Mouse (Mus musculus) gastrocnemius, postnatal 25 days (tissue): ENCODE measurements around the gene Prss34. TPM values are rescaled to one million over a fixed set of nuclear protein-coding genes. Genes with fewer than 3 reads are reported as not detected.
A peak's percentile ranks its signal among the peaks of the same experiment; 100 is the strongest.

ENCODE experiments used
- DNase-seq: peaks from one replicate; pipeline ENCODE4 v3.0.0; 2022
- long read RNA-seq, 2 experiments: library from polyadenylated mRNA; stranded (forward); transcript quantifications; one replicate each; pipeline ENCODE4 v2.0.0; 2021
- total RNA-seq, 2 experiments: library from RNA; stranded (reverse); gene quantifications; 1 replicate in 1 of 2; 2 replicates in 1 of 2; pipeline ENCODE4 v1.2.3; 2021

Prss34 gene
- 1 to 10 TPM in 1 of 2 experiments, under 1 TPM in 1; 0.59 to 1.2 TPM for total RNA-seq
- long read RNA-seq, experiment 1, partial matches to known transcripts = 1 of 2 reads
- long read RNA-seq, experiment 1, other reads (novel, unspliced or antisense) = 0 of 2 reads
- long read RNA-seq, experiment 2, partial matches to known transcripts = 0 of 2 reads
- long read RNA-seq, experiment 2, other reads (novel, unspliced or antisense) = 0 of 2 reads

DNA sequence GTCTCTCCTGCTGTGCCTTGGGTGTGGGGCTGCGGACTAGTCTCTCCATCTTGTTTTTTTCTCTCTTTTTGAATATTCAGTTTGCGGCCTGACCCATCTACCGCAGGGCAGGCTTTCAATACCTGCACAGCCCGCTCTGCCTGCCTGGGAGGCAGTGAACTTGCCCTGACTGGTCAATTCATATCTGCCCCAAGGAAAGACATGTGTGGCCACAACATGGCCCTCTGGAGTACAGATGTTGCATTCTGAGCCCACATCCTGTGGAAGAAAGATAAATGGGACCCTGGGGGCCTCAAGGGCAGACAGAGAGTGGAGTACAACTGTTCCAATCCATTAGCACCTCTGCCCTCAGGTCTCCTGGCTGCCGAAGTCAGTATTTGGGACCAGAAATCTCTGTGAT is at the start of gene Prss34:
Gene Prss34, plus strand, starts transcription at position 301 of the 400 bp plus-strand sequence.
- DNase-seq = no peak

DNA sequence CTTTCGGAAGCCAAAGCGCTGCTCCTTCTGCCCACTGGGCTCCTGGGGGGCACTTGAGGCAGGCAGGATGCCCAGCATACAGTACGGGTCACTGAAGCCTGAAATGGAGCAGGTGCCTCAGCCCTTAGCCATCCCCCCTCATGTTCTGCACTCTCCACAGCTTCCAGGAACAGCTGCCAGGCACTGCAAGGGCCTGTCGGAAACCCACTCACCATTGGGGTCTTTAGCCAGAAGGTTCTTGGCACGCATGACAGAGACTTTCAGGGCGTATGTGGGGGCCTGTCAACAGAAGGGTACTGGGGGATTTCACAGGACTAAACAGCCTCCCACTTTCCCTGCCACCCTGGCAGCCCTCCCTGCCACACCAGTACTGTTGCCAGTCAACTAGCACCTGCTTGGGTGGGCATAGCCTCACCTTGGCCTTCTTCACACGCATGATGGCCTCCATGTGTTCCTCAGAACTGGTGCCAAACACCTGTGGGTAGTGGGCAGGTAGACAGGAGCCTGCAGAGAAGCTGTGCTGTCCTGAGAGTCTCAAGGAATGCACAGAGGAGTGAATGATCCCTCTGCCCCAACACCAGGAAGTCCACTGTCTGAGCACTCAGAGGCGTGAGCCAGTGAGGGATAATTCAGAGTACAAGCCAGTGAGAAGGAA is 47.9 kb upstream of the Prss34 start:
- no peak for DNase-seq

DNA sequence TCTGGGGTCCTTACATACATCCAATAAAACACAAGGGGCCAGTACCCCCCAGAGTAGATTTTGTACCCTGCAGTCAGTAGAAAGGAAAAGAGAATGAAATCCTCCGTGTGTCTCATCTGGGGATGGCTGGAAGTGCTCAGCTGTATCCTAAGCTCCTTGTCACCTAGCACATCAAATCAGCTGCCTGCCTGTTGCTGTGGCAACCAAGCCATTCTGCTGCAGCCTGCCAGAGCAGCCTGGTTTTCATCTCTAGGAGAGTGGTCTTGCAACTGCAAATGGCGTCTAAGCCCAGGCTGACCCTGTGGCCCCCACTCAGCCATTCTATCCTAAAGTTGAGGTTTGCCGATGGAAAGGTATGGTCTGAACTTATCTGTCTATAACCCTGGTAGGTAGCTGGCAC is 45.6 kb upstream of the Prss34 start:
- no peak for DNase-seq

DNA sequence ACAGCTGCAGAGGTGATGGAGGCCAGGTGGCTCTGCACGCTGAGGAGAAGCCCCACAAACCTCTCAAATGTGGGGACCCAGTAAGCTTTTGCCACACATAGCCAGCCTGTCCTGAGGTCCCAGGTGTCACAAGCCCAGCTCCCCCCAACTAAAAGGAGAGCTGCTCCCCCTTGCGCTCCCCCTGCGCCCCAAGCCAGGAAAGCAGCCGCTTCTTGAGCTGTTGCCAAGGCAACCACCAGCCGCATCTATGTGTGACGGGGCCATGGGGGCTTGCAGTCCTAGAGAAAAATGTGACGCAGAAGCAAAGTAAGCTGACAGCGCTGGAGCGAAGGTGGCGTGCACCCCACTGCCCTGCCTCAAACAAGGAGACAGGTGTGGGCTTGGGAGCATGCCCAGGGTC is 44.4 kb upstream of the Prss34 start:
- no peak for DNase-seq

DNA sequence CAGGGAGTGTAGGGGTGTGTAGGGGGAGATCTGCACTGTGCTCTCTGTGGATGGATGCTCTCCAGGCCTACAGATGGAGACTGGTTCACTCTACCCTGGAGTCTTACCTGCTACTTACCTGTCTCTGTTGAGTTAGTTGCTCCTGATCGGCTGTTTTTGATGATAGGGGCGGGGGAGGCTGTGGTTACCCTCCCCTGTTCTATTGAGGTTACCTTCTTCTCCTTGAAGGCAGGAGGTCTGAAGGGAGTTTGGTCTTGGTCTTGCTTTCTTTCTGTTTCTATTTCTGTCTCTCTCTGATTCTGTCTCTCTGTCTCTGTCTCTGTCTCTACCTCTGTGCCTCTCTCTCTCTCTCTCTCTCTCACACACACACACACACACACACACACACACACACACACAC is 43.1 kb upstream of the Prss34 start:
- DNase-seq = no peak

DNA sequence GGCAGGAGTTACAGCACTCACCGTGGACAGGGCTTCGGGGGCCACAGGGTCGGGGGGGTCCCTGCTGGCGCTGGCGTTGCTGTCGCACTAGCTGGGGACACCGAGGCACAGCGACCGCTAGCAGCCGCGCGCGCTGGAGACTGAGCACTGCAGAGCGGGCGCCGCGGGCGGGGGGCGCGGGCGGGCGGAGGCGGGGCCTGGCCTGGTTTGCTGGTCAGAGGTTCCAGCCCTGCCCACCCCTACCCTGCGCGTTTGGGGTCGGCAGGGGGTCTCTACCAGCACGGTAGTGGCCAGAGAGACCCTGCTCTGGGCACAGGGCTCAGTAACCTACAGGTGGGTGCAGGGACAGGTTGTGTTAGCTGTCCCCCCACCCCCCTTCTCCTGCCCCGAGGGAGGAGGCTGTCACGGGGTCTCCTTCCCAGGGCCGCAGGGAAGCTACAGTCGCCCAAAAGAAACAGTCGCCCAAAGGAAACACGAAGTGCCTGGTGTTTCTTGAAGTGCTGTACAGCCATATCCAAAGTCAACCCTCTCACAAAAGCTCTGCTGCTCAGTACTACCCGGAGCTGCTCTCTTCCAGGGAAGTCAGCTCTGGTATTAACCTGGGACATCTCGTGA is 41.9 kb upstream of the Prss34 start, which contains the start of gene Baiap3:
Gene Baiap3, minus strand, starts transcription at position 225 of the 615 bp plus-strand sequence.
- no peak for DNase-seq

DNA sequence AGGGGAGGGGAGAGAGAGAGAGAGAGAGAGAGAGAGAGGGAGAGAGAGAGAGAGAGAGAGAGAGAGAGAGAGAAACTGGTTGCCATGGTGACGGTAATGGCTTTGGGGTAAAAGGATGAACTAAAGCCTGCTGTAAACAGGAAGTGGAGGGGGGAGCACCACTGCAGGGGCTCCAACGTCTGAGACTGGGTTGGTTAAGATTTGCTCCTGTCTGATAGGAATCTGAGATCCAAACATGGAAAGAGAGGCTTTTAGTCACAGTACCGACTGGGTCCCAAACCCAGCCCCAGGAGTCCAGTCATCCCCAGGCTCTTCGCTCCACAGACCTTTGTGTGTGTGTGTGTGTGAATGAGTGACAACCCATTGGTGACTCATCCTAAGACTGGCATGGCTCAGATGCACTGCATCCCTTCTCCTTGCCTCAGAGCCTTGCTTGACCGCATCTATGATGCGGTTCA is 40.4 kb upstream of the Prss34 start:
- no peak for DNase-seq

DNA sequence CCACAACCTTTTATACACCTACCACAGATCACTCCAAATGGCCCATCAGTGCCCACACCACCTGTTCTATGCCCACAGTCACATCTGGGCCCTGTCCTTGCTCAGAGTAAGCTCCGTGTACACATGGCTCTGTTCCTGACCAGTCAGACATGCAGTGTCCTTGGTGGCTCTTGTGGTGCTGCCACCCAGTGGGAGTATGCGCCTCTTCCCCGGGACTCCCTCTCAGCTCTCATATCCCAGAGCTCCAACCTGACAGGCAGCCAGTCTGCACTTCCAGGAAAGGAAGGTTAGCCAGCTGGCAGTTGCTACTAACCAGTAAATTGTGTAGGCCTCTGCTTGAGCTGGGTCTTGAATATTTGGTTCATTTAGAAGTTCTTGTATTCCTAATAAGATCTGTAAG is 33.7 kb upstream of the Prss34 start:
- peak; percentile 59 for DNase-seq

DNA sequence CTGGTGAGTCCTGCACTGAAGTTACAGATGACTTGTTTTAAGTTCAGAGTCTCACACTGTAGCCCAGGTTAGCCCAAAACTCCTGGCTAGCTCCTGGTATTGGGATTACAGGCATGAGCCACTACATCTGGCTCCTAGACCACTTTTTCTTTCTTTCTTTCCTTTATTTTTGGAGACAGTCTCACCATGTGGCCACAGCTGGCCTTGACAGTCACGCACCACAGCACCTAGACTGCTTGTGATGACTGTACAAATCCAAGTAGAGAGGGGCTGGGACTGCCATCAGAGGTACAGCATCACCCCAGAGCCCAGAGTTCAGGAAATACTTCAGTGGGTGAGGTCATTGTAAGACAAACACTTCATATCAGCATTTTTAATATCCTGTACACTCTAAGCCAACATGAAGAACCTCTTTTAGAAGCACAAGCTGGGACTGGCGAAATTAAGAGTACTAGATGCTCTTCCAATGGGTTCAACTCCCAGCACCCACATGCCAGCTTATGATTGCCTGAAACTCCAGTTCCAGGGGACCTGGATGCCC is 27.3 kb upstream of the Prss34 start:
- no peak for DNase-seq

DNA sequence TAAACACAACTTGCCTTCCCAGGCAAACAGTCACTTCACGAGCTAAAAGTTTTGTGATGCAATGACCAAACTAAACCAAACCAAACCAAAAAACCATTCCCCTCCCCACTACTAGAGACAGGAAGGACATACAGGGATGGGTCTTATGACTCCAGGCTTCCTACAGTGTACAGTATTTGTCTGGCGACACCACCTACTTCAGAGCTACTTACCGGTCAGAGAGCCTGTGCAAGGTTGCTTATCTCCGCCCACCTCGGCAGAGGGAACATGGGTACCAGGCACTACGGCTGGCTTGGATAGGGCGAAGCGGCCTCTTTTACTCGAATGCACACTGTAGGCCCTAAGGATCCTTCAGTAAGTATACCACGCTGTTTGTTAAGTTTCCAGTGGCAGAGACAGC is 25.9 kb upstream of the Prss34 start:
- no peak for DNase-seq

DNA sequence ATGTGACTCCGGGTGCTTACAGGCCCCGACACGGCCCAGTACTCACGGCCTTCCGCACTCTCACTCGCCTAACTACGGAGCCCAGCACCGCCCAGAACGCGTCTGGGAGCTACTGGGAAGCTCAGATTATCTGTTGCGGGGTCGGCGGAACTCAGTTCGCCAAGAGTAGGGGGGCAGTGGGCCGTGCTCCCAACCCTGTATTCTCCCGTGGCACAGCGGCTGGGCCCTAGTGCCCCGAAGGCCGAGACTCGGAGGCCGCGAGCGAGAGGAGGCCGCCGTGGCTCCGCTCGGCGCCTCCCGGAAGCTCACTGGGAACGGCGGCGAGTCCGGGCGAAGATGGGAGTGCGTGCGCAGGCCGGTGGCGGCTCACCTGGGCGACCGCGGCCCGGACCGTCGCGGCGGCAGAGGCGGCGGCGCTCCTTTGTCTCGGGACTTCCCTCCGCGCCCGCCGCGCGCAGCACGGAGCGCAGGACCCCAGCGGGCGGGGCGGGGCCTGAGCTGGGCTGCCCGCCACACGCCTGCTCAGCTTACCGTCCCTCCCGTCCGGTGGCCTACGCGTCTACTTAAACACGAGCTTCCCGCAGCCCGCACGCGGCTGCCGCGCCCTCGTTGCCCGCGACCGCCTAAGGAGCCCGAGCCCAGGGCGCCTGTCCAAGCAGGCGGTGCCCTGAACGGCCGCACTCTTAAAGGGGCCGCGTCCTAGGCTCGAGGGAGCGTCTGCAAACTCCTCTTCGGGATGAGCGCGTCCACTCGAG is 25.1 kb upstream of the Prss34 start:
- DNase-seq = no peak

DNA sequence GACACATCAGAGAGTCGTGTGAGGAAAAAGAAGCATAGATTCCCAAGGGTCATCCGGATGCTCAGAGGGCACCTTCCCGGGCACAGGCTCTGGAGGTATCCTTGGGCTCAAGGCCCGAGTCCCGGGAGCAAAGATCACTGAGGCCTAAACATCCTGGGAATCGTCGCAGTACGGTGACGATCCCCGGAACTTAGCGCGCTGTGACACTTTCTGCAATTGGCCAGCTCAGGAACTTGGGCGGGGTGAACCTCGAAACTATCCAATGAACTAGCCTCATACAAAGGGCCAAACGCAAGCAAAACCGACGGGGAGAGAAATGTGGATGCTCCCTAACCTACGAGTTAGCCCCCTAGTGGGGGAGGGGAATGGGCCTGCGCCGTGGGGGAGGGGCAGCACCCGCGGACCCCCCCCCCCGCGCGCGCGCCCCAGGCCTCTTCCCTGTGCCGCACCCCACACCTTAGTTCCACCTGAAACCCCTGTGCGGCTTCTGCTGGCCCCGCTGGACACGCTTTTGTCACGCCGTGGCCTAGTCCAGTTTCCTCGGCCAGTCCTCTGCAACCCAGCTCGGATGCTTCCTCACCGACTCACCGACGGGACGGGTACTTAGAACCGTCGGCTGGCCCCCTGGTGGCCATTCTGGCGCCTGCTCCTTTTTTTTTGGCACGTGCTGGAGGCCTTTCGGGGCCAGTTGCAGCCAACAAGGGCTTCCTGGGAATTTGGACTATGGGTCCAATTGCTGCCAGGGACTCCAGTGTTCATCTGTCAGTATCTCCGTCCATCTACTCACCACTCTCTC is 24.3 kb upstream of the Prss34 start:
- peak; percentile 97 for DNase-seq

DNA sequence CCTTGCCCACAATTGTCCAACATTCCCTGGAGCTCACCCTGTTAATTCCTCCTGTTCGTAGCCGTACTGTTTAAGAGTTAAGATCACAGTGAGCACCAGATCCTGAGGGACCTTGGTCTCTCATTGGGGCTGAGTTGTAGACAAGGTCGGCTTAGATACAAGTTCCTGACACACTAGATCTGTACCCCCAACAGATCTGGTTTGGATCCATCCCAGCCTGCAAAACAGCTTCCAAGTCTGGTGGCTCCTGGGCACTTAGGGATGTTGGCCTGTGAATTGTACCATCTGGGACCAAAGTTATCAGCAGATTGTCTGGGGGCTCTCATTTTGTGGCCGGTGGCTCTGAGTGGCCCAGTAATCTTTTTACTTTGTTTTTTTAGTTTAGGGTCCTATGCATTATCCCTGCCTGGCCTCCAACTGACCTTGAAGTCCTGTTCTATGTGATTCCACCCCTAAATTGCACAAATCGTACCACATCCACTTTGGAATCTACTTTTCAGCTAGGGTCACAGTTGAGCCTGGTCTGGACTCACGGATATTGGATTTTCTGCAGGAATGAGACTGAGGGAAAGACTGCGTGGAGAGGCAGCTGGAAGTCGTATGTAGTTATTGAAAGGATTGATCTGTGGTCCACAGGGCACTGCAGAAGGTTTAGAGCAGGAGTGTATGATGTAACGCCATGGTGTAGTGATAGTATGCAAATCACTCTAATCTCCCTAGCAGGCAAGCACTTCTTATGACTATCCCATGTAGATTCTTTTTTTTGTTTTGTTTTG is 23.4 kb upstream of the Prss34 start, which contains the start of gene Ube2i:
Gene Ube2i, minus strand, starts transcription at position 52 of the 776 bp plus-strand sequence.
- DNase-seq = no peak

DNA sequence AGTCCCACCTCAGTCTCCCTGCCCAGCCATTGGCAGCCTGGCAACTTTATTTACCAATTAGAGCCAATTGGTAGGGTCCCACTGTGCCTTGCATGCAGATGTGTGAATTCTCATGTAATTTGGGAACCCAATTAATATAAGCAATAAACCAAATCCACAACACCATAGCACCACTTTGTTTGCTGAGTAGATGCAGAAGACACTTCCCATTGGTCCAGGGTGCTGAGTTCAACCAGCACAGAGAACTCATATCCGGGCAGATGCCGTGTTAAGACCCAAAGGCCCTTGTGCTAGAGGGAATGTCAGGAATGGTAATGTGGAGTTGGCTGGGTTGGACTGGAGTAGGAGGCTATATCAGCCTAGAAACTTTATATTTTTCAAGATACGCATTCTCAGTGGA is 22.4 kb upstream of the Prss34 start:
- no peak for DNase-seq

DNA sequence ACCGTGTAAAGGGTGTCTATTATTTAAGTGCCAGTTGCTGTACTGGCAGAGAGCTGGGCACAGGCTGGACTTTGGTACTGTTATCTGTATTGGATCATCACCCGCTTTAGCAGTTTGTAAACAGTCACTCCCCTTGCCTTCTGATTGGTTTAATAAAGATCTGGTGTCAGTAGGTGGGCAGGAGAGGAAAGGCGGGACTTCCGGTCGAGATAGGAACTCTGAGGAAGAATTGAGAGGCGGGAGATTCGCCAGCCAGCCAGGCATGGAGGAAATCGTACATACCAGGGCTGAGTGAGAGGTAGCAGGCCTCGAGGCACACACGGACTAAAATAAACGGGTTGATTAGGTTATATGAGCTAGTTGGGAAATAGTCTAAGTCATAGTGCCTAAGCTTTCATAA is 16.1 kb upstream of the Prss34 start:
- no peak for DNase-seq

DNA sequence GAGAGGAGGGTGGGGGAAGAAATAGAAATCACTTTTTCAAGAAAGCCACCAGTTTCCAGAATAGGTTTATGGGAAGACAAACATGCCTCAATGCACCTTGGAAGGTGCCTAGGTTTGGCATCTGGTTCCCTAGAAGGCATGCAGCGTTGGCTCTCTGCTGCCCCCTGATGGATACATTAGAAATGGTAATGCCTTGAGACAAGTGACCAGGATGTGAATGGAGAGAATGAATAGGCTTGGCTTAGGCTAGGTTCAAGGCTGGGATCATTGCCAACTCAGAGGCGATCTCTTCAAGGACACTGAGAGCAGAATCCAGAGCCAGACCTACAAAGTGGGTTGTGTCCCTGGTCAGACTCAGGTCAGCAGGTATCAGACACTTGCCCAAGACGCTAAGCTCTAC is 13.2 kb upstream of the Prss34 start:
- no peak for DNase-seq

DNA sequence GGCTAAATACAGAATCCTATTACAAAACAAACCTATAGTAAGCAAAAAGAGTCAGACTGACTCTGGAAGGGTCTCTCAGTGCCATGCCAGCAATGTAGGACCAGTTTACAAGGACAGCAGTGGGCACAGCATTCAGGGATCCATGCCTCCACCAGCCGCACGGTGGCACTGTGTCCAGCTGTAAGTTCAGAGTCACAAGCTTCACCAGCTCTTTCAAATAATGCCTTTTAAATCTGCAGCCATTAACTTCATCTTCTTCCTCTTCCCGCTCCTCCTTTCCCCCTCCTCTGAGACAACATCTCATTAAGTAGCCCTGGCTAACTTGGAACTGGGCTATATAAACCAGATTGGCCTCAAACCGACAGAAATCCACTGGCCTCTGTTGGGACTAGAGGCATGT is 9.4 kb upstream of the Prss34 start:
- no peak for DNase-seq

DNA sequence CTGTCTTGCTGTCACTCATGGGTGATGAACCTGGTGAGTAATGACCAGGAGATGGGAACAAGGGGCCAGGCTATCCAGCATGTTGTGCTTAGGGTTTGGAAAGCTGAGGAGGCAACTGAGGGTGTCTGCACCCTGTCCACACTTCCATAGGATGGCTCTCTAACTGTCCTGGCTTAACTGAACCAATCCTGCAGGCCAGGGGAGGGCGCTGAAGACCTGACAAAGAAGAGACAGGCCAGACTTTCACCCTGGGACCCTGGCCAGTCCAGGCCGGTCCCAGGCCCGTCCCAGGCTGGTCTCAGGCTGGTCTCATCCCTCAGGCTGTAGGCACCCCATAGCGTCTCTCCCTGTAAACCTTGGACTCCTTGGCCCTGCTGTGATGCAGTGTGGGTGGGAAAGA is 7.8 kb upstream of the Prss34 start:
- DNase-seq = no peak

DNA sequence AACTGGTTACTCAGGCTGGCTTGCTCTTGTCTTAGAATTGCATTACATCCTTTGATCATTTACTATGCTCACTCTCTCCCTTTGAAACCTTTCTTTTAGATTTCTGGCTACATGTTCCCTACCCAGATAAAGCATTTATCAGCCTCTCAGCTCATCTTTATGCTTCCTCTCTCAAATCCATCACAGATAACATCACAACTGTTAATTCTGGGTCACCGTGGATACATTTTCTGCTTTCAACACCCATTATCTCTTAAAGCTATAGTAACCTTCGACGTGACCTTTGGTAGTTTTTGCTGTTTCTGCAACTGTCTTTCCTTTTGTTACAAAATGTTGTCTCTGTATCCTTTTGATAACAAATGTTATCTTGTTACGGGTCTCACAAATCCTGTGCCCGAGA is 4.7 kb upstream of the Prss34 start:
- no peak for DNase-seq

DNA sequence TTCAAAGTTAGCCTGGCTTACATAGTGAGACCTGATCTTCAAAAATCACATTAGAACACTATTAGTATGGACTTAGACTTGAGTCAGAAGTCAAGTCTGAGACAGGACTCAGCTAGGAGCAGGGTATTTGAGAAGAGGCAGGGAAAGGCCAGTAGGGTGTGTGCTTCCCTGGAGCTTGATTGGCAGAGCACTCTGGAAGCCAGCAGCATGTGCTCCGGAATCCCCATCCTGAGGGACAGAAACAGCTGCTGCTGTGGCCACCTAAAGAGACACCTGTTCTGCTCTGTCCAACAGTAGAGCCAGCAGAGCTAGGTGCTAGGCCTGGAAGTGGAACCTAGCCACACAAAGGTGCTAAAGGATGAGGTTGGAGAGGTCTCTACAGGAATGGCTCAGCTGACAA is 4.1 kb upstream of the Prss34 start:
- DNase-seq = no peak

DNA sequence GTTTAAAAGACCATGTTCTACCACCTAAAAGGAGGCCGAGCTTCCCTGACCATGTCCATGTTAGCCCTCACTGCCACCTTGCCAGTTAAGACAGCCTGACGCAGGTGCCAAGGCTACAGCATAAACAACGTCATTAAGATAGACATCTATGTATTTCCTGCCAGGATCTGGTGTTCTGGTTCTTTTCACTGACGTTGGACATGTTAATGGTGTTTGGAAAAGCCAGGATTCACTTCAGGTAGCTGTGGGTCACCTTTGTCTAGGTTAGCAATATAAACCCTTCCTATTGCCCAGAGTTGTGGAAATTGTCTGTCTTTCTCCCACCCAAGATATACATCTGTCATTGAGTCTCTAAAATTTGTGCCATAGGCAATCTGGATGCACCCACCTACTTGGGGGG is 10.2 kb downstream of the Prss34 start, which contains the start of gene Prss28:
Gene Prss28, plus strand, starts transcription at position 301 of the 400 bp plus-strand sequence.
- no peak for DNase-seq
